Mouse (Mus musculus): ENCODE data around the gene Rnft1.

Rnft1 gene

GRCm38 (mm10) chr11:86484101-86484868 lies at the start of gene Rnft1:
Gene Rnft1, plus strand, starts transcription at chr11:86484657.
- peak; percentile 98 for DNase-seq (ENCODE audit: low read depth, low spot score)

DNA sequence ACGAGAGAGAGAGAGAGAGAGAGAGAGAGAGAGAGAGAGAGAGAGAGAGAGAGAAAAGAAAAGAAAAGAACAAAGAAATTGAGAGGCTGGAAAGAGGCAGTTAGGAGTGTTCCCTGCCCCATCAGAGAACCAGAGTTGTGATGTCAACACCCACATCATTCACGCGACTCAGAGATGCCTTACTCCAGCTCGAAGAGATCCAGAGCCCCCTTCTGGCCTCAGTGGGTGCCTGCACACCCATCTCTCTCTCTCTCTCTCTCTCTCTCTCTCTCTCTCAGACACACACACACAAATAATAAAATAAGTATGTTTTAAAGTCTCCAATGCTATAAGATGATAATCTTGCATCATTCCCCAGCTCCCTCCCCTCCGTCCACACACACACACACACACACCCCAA lies 47.6 kb upstream of the Rnft1 start:
- peak; percentile 60 for DNase-seq (ENCODE audit: low read depth, low spot score)

DNA sequence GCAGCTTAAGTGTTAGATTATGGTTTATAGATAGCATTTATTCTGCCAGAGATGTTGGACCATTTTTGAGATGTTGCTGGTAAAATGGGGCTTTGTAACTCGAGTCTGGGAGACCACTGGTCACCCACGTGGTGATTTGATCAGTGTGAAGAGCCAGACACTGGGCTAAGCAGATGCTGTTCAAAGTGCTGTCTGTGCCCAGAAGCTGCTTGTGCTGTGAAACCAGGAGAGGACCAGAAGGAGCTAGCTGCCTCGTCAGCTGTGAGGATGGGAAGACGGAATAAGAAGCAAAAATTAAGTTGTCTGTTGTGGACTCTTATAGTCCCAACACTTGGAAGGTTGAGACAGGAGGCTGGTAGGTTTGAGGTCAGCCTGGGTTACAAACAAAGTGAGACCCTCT lies 46.2 kb upstream of the Rnft1 start:
- DNase-seq (ENCODE audit: low read depth, low spot score) = no peak

- no peak for DNase-seq (ENCODE audit: low read depth, low spot score)
Observed at GRCm38 (mm10) chr11:86440791-86441190, 43.7 kb upstream of the Rnft1 start.

GRCm38 (mm10) chr11:86453991-86454390 lies 30.5 kb upstream of the Rnft1 start:
- no peak for DNase-seq (ENCODE audit: low read depth, low spot score)

DNA sequence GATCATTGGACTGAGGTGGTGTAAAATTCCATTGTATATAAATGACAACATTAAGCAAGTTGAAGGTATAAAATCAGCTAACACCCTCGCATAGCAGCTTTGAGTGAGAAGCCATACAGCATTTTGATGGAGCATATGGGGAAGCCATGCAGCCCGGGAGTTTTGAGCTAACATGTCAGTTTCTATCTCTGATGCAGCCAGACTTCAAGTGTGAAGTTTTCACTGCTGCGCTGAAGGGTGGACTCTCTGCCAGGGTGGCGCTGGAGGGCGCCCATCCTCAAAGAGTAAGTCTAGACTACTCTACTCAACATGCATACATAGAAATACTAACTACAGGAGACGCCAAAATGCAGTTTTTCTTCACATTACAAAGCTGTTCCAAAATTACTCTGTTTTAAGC lies 26.9 kb upstream of the Rnft1 start:
- no peak for DNase-seq (ENCODE audit: low read depth, low spot score)

GRCm38 (mm10) chr11:86458866-86459265 lies 25.6 kb upstream of the Rnft1 start:
- DNase-seq (ENCODE audit: low read depth, low spot score) = no peak

- no peak for DNase-seq (ENCODE audit: low read depth, low spot score)
Observed at GRCm38 (mm10) chr11:86462579-86462978, 21.9 kb upstream of the Rnft1 start.

- peak; percentile 84 for DNase-seq (ENCODE audit: low read depth, low spot score)
Observed at GRCm38 (mm10) chr11:86464275-86464674, 20.2 kb upstream of the Rnft1 start.

- no peak for DNase-seq (ENCODE audit: low read depth, low spot score)
Observed at GRCm38 (mm10) chr11:86468345-86468744, 16.1 kb upstream of the Rnft1 start.

DNA sequence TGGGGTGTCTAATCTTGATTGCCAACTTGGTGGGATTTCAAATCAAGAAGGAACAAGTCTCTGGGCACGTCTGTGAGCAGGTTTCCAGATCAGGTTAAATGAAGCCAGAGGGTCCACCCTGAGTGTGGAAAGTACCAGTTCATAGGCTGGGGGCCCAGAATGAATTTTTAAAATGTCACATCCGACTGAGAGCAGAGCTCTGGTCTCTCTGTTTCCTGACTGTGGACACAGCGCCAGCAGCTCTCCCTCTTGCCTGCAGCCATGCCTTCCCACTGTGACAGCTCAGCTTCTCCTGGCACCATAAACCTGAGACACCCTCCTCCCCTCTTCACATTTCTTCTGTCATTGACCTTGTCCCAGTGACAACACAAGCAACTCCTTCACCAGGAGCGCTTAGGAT lies 15.5 kb upstream of the Rnft1 start:
- DNase-seq (ENCODE audit: low read depth, low spot score) = no peak

- no peak for DNase-seq (ENCODE audit: low read depth, low spot score)
Observed at GRCm38 (mm10) chr11:86471785-86472184, 12.7 kb upstream of the Rnft1 start.

GRCm38 (mm10) chr11:86472771-86473171 lies 11.7 kb upstream of the Rnft1 start:
- DNase-seq (ENCODE audit: low read depth, low spot score) = no peak

DNA sequence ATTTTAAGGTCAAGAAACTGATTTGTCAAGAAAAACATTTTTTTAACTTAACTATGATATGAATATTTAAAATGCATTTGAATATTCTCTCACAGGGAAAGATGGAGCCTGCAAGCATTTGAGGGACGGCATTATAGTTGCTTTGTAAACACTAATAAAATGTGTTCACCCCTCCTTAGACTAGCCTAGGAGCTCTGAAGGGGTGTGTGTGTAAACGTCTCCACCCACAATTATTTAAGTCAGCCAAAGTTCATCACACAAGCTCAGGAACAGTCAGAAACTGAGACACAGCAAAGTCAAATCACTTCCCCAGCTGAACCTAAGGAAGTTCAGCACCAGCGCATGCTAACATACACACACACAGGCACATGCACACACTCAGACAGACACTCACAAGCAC lies 10.9 kb upstream of the Rnft1 start:
- no peak for DNase-seq (ENCODE audit: low read depth, low spot score)

- peak; percentile 40 for DNase-seq (ENCODE audit: low read depth, low spot score)
Observed at GRCm38 (mm10) chr11:86484910-86485510, 553 bp downstream of the Rnft1 start.

DNA sequence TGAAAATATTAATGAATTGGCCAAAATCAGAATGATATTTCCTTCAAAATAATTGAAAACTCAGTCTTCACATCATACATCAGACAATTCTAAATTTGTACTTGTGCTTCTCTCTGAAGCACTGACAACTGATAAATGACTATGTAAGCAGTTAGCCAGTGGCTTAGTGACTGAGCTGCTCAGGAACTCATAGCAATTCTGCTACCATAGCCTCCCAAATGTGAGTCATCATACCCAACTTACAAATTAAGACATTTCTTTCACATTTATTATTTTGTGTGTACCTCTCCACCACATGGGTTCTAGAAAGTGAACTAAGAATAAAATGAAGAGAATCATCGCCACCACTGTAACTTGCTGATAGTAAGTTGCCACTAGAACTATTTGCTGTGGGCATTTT lies 6.3 kb downstream of the Rnft1 start:
- DNase-seq (ENCODE audit: low read depth, low spot score) = no peak

GRCm38 (mm10) chr11:86497356-86497755 lies 12.9 kb downstream of the Rnft1 start:
- DNase-seq (ENCODE audit: low read depth, low spot score) = no peak

DNA sequence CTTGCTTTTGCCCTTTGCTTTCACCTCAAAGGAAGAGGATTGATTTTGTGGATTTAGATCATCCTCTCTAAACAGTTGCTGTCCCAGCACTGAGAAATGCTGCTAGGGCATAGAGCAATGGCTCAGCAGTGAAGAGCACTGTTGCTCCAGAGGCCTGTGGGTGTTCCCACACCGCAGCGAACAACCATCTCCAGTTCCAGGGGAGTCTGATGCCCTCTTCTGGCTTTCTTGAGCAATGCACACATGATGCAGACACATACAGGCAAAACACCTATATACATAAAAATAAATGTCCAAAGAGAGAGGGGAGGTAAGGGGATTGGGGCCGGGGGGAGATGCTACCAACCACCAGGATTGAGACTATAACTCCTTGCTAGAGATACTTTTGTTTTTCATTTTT lies 13.5 kb downstream of the Rnft1 start:
- no peak for DNase-seq (ENCODE audit: low read depth, low spot score)

- peak; percentile 20 for DNase-seq (ENCODE audit: low read depth, low spot score)
Observed at GRCm38 (mm10) chr11:86500795-86501194, 16.3 kb downstream of the Rnft1 start.

DNA sequence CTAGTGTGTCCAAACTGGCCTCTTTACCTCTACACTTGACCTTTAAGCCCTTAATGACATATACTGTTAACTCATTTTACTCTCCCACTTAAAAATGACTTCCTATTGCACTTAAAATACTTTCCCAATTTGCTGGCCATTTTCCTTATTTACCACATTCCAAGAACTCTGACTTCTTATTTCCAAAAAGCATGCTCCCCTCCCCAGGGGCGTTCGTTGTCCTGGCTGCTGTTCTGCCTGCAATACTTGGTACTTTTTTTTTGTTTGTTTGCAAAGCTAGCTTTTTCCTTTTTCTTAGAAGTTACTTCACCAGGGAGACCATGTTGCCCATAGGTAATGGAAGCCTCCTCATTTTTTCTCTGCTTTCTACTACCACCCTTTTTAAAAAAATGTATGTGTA lies 18.7 kb downstream of the Rnft1 start:
- no peak for DNase-seq (ENCODE audit: low read depth, low spot score)

DNA sequence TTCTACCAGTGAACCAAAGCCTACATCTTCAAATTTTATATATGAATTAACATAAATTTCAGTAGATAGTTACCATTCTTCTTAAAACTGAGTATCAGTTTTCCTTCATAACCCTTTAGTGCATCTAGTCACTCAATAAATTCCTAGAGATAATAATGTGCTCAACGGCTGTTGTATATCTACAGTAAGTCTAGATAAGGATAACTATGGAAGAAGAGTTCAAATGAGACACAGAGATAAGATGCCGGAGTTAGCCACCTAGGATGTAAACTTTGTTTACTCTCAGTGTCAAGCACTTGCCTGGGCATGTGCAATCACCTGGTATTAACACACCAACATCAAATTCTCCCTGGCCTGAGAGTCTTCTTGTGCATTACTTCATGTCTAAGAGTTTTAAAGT lies 22.9 kb downstream of the Rnft1 start:
- no peak for DNase-seq (ENCODE audit: low read depth, low spot score)

- no peak for DNase-seq (ENCODE audit: low read depth, low spot score)
Observed at GRCm38 (mm10) chr11:86507991-86508390, 23.5 kb downstream of the Rnft1 start.

DNA sequence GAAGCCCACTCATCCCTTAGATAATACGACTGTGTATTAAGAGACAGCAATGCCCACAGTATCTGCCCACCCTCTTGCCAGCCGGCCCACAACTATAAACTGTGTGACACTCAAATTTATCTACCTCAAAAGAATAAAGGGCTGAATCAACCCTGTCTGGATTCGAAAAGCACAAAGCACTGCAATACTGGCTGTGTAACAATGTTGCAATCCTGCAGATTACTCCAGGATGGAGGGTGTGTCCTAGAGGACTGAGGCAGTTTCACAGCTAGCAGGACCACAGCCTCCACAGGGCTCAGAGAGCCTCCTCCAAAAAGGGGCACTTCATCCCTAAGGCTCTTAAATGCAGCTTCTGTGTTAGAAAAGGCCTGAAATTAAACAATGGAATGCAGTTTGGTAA lies 32.2 kb downstream of the Rnft1 start:
- DNase-seq (ENCODE audit: low read depth, low spot score) = no peak

All from mesoderm, embryonic 11.5 days (tissue).